Mouse (Mus musculus) forebrain, embryonic 14.5 days (tissue): ENCODE measurements around the gene Gm5269. TPM values are rescaled to one million over a fixed set of nuclear protein-coding genes. Genes with fewer than 3 reads are reported as not detected.

Experiments used
- ATAC-seq: fragments of 200-750 bp; cut with Nextera tagmentation; 2 replicates; pipeline ENCODE4 v1.8.0; 2017; ENCODE audit warnings: mild to moderate bottlenecking, moderate library complexity
- DNase-seq: peaks from one replicate; pipeline ENCODE4 v3.0.0-alpha.2; 2015; ENCODE audit warnings: low spot score
- H3K27ac ChIP-seq: fragments of 300-500 bp; sonication (generic); 2 replicates; pipeline ENCODE4 v1.5.1; 2014; ENCODE audit warnings: low read depth, mild to moderate bottlenecking, control low read depth, low read length, moderate library complexity
- H3K27me3 ChIP-seq: fragments of 300-500 bp; sonication (generic); replicated peaks from 2 replicates; pipeline ENCODE4 v1.6.1; 2014; ENCODE audit warnings: low read length, control low read depth, mixed read lengths; ENCODE audit not compliant: control insufficient read depth, insufficient read depth
- H3K36me3 ChIP-seq: fragments of 300-500 bp; sonication (generic); 2 replicates; pipeline ENCODE4 v1.6.1; 2014; ENCODE audit warnings: low read length, control low read depth; ENCODE audit not compliant: control insufficient read depth, insufficient read depth
- H3K4me1 ChIP-seq: fragments of 300-500 bp; sonication (generic); 2 replicates; pipeline ENCODE4 v1.6.1; 2014; ENCODE audit warnings: antibody characterized with exemption, low read length, control low read depth; ENCODE audit not compliant: control insufficient read depth, insufficient read depth
- H3K4me2 ChIP-seq: fragments of 300-500 bp; sonication (generic); 2 replicates; pipeline ENCODE4 v1.6.1; 2014; ENCODE audit warnings: mild to moderate bottlenecking, control low read depth, low read length
- H3K4me3 ChIP-seq: fragments of 300-500 bp; sonication (generic); 2 replicates; pipeline ENCODE4 v1.5.1; 2014; ENCODE audit warnings: low read depth, low read length, control low read depth
- H3K9ac ChIP-seq: fragments of 300-500 bp; sonication (generic); 2 replicates; pipeline ENCODE4 v1.6.1; 2014; ENCODE audit warnings: mild to moderate bottlenecking, low read length, control low read depth, moderate library complexity
- H3K9me3 ChIP-seq: fragments of 300-500 bp; sonication (generic); replicated peaks from 2 replicates; pipeline ENCODE4 v1.6.1; 2016; ENCODE audit warnings: low read length, control low read depth, mixed read lengths; ENCODE audit not compliant: control insufficient read depth
- WGBS: fragments of 180-500 bp; shearing (Covaris S2); extraction: QIAGEN DNeasy Blood & Tissue Kit; methylation state at CpG from one replicate; pipeline ENCODE4 v1.1.7; 2014; 5-methylcytosine and 5-hydroxymethylcytosine counted together
- polyA plus RNA-seq: library from polyadenylated mRNA; unstranded; fragments of >200 nt; fragmentation: Nextera tagmentation; extraction: Ambion mirVana; gene quantifications from 2 replicates; pipeline ENCODE4 v1.2.1, GENCODE M21; 2014

The Gm5269 gene
- polyA plus RNA-seq, 1 experiment from 2014 or later = not detected

DNA sequence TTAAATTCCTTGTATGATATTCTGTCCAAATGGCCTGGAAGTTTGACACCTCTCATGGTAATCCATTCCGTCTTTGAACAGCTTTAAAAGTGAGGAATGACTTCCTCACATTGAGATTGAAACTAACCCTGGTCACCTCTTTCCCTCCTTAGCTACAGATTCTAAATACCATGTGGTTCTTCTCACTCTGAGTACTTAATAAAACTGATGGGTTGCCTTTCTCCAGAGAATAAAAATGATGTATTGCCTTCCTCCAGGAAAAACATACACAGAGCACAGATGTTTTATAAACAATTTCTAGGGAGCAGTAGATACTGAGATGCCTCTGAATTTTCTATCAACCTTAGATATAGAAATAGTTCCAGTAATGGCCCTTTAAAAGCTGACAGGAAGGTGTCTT lies 22.0 kb downstream of the Gm5269 start:
- no peak for DNase-seq

GRCm38 (mm10) chr1:45866288-45867018 lies 23.6 kb downstream of the Gm5269 start:
- H3K27ac ChIP-seq = no peak overlapping the region
- no peak overlapping the region for H3K9ac ChIP-seq
- no peaks in the 10 kb centered on the region for H3K36me3 ChIP-seq
- H3K9me3 ChIP-seq = no peaks in the 10 kb centered on the region
- no peaks in the 10 kb centered on the region for H3K4me1 ChIP-seq
- DNase-seq (no peak), ATAC-seq (no peak)
- no peak overlapping the region for H3K4me3 ChIP-seq
- H3K4me2 ChIP-seq = no peak overlapping the region
- 73% methylated on average over 3 of the region's 3 CpGs for WGBS
- no peaks in the 10 kb centered on the region for H3K27me3 ChIP-seq

More for the DNA sequence above, 22.0 kb downstream of the Gm5269 start:
- no peaks in the 10 kb centered on the region for H3K36me3 ChIP-seq
- ATAC-seq = no peak
- H3K4me2 ChIP-seq = no peak overlapping the region
- no peak overlapping the region for H3K4me3 ChIP-seq
- 91% methylated on average over 1 of the region's 1 CpGs for WGBS
- no peaks in the 10 kb centered on the region for H3K4me1 ChIP-seq
- no peak overlapping the region for H3K27ac ChIP-seq
- H3K9ac ChIP-seq = no peak overlapping the region
- no peaks in the 10 kb centered on the region for H3K9me3 ChIP-seq
- H3K27me3 ChIP-seq = no peaks in the 10 kb centered on the region

DNA sequence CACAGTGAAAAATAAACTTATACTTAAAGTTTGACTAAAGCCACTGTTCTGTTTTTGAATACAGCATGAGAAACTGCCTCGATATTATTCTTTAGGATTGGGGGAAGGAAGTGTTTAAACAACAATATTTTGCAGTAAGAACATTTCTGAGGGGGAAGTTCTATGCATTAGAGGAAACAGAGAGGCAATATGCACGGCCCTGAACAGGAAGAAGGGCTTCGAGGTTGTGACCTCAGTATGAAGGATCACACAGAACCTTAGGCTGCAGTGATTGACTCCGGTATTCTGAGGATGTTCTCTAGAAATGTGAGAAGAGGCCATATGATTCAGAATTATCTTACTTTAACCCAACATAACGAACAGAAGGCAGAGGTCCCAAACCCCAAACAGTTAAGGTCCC lies 24.3 kb downstream of the Gm5269 start:
- DNase-seq (no peak), ATAC-seq (no peak)
- no peaks in the 10 kb centered on the region for H3K36me3 ChIP-seq
- 89% methylated on average over 5 of the region's 5 CpGs for WGBS
- H3K27me3 ChIP-seq = no peaks in the 10 kb centered on the region
- no peaks in the 10 kb centered on the region for H3K4me1 ChIP-seq
- H3K27ac ChIP-seq = no peak overlapping the region
- no peak overlapping the region for H3K4me3 ChIP-seq
- H3K4me2 ChIP-seq = no peak overlapping the region
- no peak overlapping the region for H3K9ac ChIP-seq
- no peaks in the 10 kb centered on the region for H3K9me3 ChIP-seq

GRCm38 (mm10) chr1:45865316-45865715 lies 24.8 kb downstream of the Gm5269 start:
- Histone ChIP-seq H3K27ac (no peak overlapping the region), H3K4me1 (no peaks in the 10 kb centered on the region), H3K4me3 (no peak overlapping the region), H3K9me3 (no peaks in the 10 kb centered on the region), H3K36me3 (no peaks in the 10 kb centered on the region), H3K4me2 (no peak overlapping the region), H3K9ac (no peak overlapping the region), H3K27me3 (no peaks in the 10 kb centered on the region)
- ATAC-seq = no peak
- no peak for DNase-seq
- WGBS = 65% methylated on average over 1 of the region's 1 CpGs

DNA sequence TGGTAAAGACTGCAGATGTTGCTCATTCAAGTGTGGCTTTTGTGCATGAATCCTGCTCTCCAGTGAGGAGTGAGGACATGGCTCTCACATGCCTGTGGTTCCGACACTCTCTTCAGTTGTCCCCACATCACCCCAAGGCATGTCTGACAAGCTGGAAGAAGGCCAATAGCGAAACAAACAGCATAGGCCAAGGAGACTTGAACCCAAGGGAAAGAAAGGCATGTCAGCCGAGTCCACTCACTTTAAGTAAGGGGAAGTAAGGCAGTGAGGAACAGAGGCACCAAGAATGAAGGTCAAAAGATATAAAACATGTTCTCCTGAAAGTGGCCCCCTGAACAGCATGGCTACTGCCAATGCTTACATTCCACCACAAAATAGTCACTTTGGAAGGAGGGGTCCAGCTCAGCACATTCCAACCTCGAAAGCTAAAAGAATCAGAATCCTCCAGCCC lies 25.5 kb downstream of the Gm5269 start:
- ATAC-seq = no peak
- H3K36me3 ChIP-seq = no peaks in the 10 kb centered on the region
- H3K27ac ChIP-seq = no peak overlapping the region
- no peak overlapping the region for H3K4me3 ChIP-seq
- no peaks in the 10 kb centered on the region for H3K9me3 ChIP-seq
- 67% methylated on average over 4 of the region's 4 CpGs for WGBS
- DNase-seq = no peak
- no peaks in the 10 kb centered on the region for H3K27me3 ChIP-seq
- H3K4me2 ChIP-seq = no peak overlapping the region
- no peaks in the 10 kb centered on the region for H3K4me1 ChIP-seq
- H3K9ac ChIP-seq = no peak overlapping the region

DNA sequence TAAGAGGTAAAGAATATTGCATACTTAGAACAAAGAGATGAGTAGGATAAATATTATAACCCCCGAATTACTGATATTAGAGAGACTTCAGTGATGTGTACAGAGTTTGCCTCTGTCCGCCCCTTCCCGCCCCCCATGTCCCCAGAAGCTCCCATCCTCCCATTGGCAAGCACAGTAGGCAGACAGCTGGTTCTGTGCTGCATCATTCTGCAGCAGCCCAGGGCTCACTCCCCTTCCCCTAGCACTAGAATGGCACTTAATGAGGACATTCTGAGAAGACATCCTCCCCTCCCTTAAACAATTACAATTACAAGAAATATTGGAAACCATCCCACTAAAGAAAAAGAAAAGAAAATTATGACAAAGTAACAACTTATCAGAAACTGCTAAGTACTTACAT lies 26.4 kb downstream of the Gm5269 start:
- Histone ChIP-seq H3K27me3 (no peaks in the 10 kb centered on the region), H3K4me3 (no peak overlapping the region), H3K4me2 (no peak overlapping the region), H3K9me3 (no peaks in the 10 kb centered on the region), H3K9ac (no peak overlapping the region), H3K36me3 (no peaks in the 10 kb centered on the region), H3K4me1 (no peaks in the 10 kb centered on the region), H3K27ac (no peak overlapping the region)
- ATAC-seq (no peak), DNase-seq (no peak)
- 89% methylated on average over 3 of the region's 3 CpGs for WGBS

DNA sequence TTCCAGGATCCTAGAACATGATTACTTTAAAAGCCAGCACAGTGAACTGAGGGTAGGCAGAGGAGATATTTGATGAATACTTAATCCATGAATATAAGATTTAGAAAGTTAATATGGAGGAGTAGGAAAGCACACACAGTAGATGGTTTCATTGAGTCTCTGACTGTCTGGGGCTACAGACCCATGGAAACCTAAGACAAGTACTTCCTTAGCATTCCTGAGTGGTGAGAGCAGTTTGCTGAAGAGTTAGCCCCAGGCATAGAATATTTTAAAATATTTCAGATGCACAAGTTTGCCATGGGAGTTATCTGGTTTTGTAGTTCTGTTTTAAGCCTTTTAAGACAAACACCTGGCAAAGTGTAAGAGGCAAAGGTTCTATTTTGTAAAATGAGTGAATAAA lies 28.9 kb downstream of the Gm5269 start:
- H3K27me3 ChIP-seq = no peaks in the 10 kb centered on the region
- no peak overlapping the region for H3K9ac ChIP-seq
- DNase-seq = no peak
- no peaks in the 10 kb centered on the region for H3K36me3 ChIP-seq
- H3K27ac ChIP-seq = no peak overlapping the region
- H3K4me2 ChIP-seq = no peak overlapping the region
- H3K4me3 ChIP-seq = no peak overlapping the region
- no peak for ATAC-seq
- H3K9me3 ChIP-seq = no peaks in the 10 kb centered on the region
- no peaks in the 10 kb centered on the region for H3K4me1 ChIP-seq

- no peaks in the 10 kb centered on the region for H3K9me3 ChIP-seq
- H3K9ac ChIP-seq = no peak overlapping the region
- H3K4me3 ChIP-seq = no peak overlapping the region
- no peak for DNase-seq
- 79% methylated on average over 5 of the region's 5 CpGs for WGBS
- H3K4me1 ChIP-seq = no peaks in the 10 kb centered on the region
- H3K4me2 ChIP-seq = no peak overlapping the region
- no peaks in the 10 kb centered on the region for H3K27me3 ChIP-seq
- H3K27ac ChIP-seq = no peak overlapping the region
- ATAC-seq = no peak
- H3K36me3 ChIP-seq = no peaks in the 10 kb centered on the region
Observed at GRCm38 (mm10) chr1:45860349-45860748, 29.7 kb downstream of the Gm5269 start.

- ATAC-seq (no peak), DNase-seq (no peak)
- H3K9ac ChIP-seq = no peak overlapping the region
- no peaks in the 10 kb centered on the region for H3K36me3 ChIP-seq
- 91% methylated on average over 1 of the region's 1 CpGs for WGBS
- no peak overlapping the region for H3K27ac ChIP-seq
- no peak overlapping the region for H3K4me2 ChIP-seq
- no peaks in the 10 kb centered on the region for H3K27me3 ChIP-seq
- no peak overlapping the region for H3K4me3 ChIP-seq
- no peaks in the 10 kb centered on the region for H3K4me1 ChIP-seq
- H3K9me3 ChIP-seq = no peaks in the 10 kb centered on the region
Observed at GRCm38 (mm10) chr1:45858038-45858437, 32.0 kb downstream of the Gm5269 start.
